8 mouse cellular contexts compared by ENCODE assay signal in the genomic region with DNA sequence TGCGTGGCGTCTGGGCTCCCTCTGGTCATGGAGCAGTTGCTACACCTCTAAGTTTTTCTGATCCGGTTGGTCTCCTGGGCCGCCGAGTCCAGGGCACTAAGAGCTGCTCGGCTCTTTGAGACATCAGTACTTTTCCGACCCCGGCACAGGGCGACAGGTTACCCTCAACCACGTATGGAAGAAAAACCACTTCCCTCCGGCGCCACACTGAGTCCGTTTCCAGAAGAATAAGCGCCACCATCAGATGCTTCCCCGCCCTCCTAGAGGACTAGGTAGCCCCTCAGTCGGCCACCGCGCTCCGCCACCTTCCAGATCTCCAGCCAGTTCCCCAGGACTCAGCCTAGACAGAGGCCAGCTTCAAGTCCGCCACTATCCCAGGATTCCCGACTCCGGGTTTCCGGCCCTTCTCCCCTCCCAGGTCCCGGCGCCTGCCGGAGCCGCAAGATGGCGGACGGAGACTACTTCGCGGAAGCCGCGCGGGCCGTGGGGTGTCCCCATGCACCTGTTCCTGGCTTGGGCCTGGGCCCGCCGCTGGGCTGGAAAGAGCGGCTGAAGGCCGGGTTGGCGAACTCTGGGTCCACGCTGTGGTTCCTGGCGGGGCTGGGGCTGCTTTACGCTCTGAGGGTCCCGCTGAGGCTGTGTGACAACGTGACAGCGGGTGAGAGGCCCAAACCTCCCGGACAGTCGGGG. TPM values are rescaled to one million over a fixed set of nuclear protein-coding genes. Genes with fewer than 3 reads are reported as not detected.
A peak's percentile ranks its signal among the peaks of the same experiment; 100 is the strongest.
DNase-seq lines count a peak whose midpoint lies in the region; ATAC-seq and TF ChIP-seq lines count a peak whose summit lies in the region.

No protein-coding gene starts in this region.

- H3K4me2 ChIP-seq in hindbrain, postnatal 0 days (ENCODE audit: low read depth, low read length): peak overlapping the region; percentile 78

- no peaks in the 10 kb centered on the region for H3K9me3 ChIP-seq in hindbrain, postnatal 0 days (ENCODE audit: low read length)

- peak overlapping the region; percentile 79 for H3K9ac ChIP-seq in hindbrain, postnatal 0 days (replicated peaks; ENCODE audit: low read length)

- no peaks in the 10 kb centered on the region for H3K27me3 ChIP-seq in hindbrain, postnatal 0 days (ENCODE audit: insufficient read depth, low read length)

- no peak; the same call in 1 of the 2 replicates for TF ChIP-seq CTCF in hindbrain, postnatal 0 days (IDR thresholded peaks at IDR 0.05; ENCODE audit: low read depth)
- TF ChIP-seq CTCF in left cerebral cortex, adult 2 months (IDR thresholded peaks at IDR 0.05): no peak

- DNase-seq in WW6 (ENCODE audit: low read depth, low spot score): peak; percentile 47
- peak; percentile 75 to 87 for DNase-seq in cerebellum, postnatal 4 days (ENCODE audit: low spot score in 2 of 2)
- peak; percentile 90 for DNase-seq in gastrocnemius, adult 18-20 months (ENCODE audit: low spot score)
- peak; percentile 92 for DNase-seq in hindbrain, postnatal 0 days (ENCODE audit: low spot score)
- peak; percentile 88 for DNase-seq in left cerebral cortex, adult 2 months (ENCODE audit: extremely low spot score in 1 of 2, low spot score in 2 of 2)
- DNase-seq in right cerebral cortex, adult 2 months (ENCODE audit: low spot score in 2 of 2): peak; percentile 88 to 91
- DNase-seq in urinary bladder, postnatal 14 days (ENCODE audit: low spot score): peak; percentile 90

- peaks cover 6% of the 10 kb centered on the region for H3K4me1 ChIP-seq in hindbrain, postnatal 0 days (ENCODE audit: insufficient read depth, low read length)

- ATAC-seq in hindbrain, postnatal 0 days: peak; percentile 91
- peak; percentile 61 for ATAC-seq in megakaryocyte, adult 5-6 weeks (ENCODE audit: poor library complexity, severe bottlenecking)

- intact Hi-C loops in left cerebral cortex, adult 2 months (cut with DNase I): loop anchor here (1.0 to 5.0 kb wide), 4 partner anchors 75 to 194 kb away; no protein-coding TSS in a partner anchor

- WGBS in hindbrain, postnatal 0 days: under 1% methylated on average over 48 of the region's 48 CpGs

- H3K27ac ChIP-seq in hindbrain, postnatal 0 days: peak overlapping the region; percentile 94
- peak overlapping the region; percentile 96 for H3K27ac ChIP-seq in left cerebral cortex, adult 2 months

- H3K36me3 ChIP-seq in hindbrain, postnatal 0 days (ENCODE audit: insufficient read depth, low read length): no peaks in the 10 kb centered on the region

- peak overlapping the region; percentile 86 for H3K4me3 ChIP-seq in hindbrain, postnatal 0 days (ENCODE audit: low read length)
- peak overlapping the region; percentile 100 for H3K4me3 ChIP-seq in left cerebral cortex, adult 2 months

RNA-seq across cellular contexts. Expression of gene Capza1, which starts 0.5 kb away (rescaled TPM):
- 10 to 100 TPM; 20.1 to 21.0 TPM for total RNA-seq in gastrocnemius, adult 18-20 months (2021)
- total RNA-seq in hindbrain, postnatal 0 days (2014; rRNA removed): 95.1 and 107 TPM in 2 replicates
- polyA plus RNA-seq in hindbrain, postnatal 0 days (2015; fragmentation: Nextera tagmentation; extraction: Ambion mirVana): 98.4 and 99.5 TPM in 2 replicates
- 10 to 100 TPM; 35.1 to 39.8 TPM for total RNA-seq in left cerebral cortex, adult 2 months (2021)
- total RNA-seq in megakaryocyte, adult 5-6 weeks (2015): 365 and 394 TPM in 2 replicates
- 404 and 425 TPM in 2 replicates for total RNA-seq in megakaryocyte, adult 5-6 weeks (2017)

RNA-seq across cellular contexts. Expression of gene St7l, which starts 1.0 kb away (rescaled TPM):
- total RNA-seq in gastrocnemius, adult 18-20 months (2021): 10 to 100 TPM; 19.1 to 27.4 TPM
- 18.9 and 28.9 TPM in 2 replicates for total RNA-seq in hindbrain, postnatal 0 days (2014; rRNA removed)
- polyA plus RNA-seq in hindbrain, postnatal 0 days (2015; fragmentation: Nextera tagmentation; extraction: Ambion mirVana): 30.3 and 31.3 TPM in 2 replicates
- total RNA-seq in left cerebral cortex, adult 2 months (2021): 10 to 100 TPM; 36.2 to 40.5 TPM
- total RNA-seq in megakaryocyte, adult 5-6 weeks (2015): 23.3 and 31.8 TPM in 2 replicates
- total RNA-seq in megakaryocyte, adult 5-6 weeks (2017): 27.9 and 30.4 TPM in 2 replicates

RNA-seq across cellular contexts. Expression of gene Mov10, which starts 46.4 kb away (rescaled TPM):
- total RNA-seq in gastrocnemius, adult 18-20 months (2021): 1 to 10 TPM in 1 of 2 experiments, under 1 TPM in 1; 0.71 to 1.6 TPM
- 10.9 and 11.6 TPM in 2 replicates for total RNA-seq in hindbrain, postnatal 0 days (2014; rRNA removed)
- polyA plus RNA-seq in hindbrain, postnatal 0 days (2015; fragmentation: Nextera tagmentation; extraction: Ambion mirVana): 8.0 and 8.9 TPM in 2 replicates
- total RNA-seq in left cerebral cortex, adult 2 months (2021): 10 to 100 TPM; 10.5 to 10.9 TPM
- 8.3 and 8.4 TPM in 2 replicates for total RNA-seq in megakaryocyte, adult 5-6 weeks (2015)
- 3.8 TPM in 2 replicates for total RNA-seq in megakaryocyte, adult 5-6 weeks (2017)

Comparison
In these comparisons a context has a peak if more than half of its experiments do, and no peak if none do; other contexts are left out.
1. Peak in every context shown above with its lines: DNase-seq, ATAC-seq, H3K4me3 ChIP-seq and H3K27ac ChIP-seq.